Mouse (Mus musculus) E14TG2a.4 (cell line): ENCODE data around the gene Sh3bgrl2.

Experiments
- H3K27me3 ChIP-seq: 2 replicates; pipeline ENCODE4 v1.6.1; 2014; ENCODE audit warnings: low read length, control low read depth; ENCODE audit not compliant: insufficient read depth
- H3K36me3 ChIP-seq: 2 replicates; pipeline ENCODE4 v1.6.1; 2014; ENCODE audit warnings: low read length, control low read depth; ENCODE audit not compliant: insufficient read depth
- H3K4me1 ChIP-seq: replicated peaks from 2 replicates; pipeline ENCODE4 v1.6.1; 2014; ENCODE audit warnings: low read depth, low read length, control low read depth
- H3K4me3 ChIP-seq: replicated peaks from 2 replicates; pipeline ENCODE4 v1.5.1; 2014; ENCODE audit warnings: mild to moderate bottlenecking, low read length
- H3K9me3 ChIP-seq: 2 replicates; pipeline ENCODE4 v1.6.1; 2014; ENCODE audit warnings: low read length, control low read depth
- CTCF ChIP-seq: conservative IDR thresholded peaks from 2 replicates; pipeline ENCODE4 v1.5.1; 2014; ENCODE audit warnings: low read length
- NANOG ChIP-seq: IDR thresholded peaks from 2 replicates; pipeline ENCODE4 v1.6.1; 2014; ENCODE audit warnings: borderline replicate concordance, low read length, mixed read lengths
- POU5F1 ChIP-seq: IDR thresholded peaks from 2 replicates; pipeline ENCODE4 v1.6.1; 2014; ENCODE audit warnings: low read length, borderline replicate concordance

The Sh3bgrl2 gene

GRCm38 (mm10) chr9:83686511-83687100 lies 138.5 kb downstream of the Sh3bgrl2 start:
- no peak for TF ChIP-seq NANOG
- TF ChIP-seq POU5F1: no peak
- TF ChIP-seq CTCF: no peak
- Histone ChIP-seq H3K4me1 (peaks cover 15% of the 10 kb centered on the region), H3K4me3 (no peak overlapping the region), H3K9me3 (no peaks in the 10 kb centered on the region), H3K36me3 (no peaks in the 10 kb centered on the region), H3K27me3 (peaks cover 16% of the 10 kb centered on the region)

GRCm38 (mm10) chr9:83687904-83688303 lies 139.8 kb downstream of the Sh3bgrl2 start:
- no peak overlapping the region for H3K4me3 ChIP-seq
- H3K9me3 ChIP-seq: no peaks in the 10 kb centered on the region
- peaks cover 16% of the 10 kb centered on the region for H3K27me3 ChIP-seq
- TF ChIP-seq CTCF (no peak), NANOG (no peak), POU5F1 (no peak)
- no peaks in the 10 kb centered on the region for H3K36me3 ChIP-seq
- peaks cover 12% of the 10 kb centered on the region for H3K4me1 ChIP-seq
